Mouse (Mus musculus): Measurements from ENCODE around the gene Mn1. TPM values are rescaled to one million over a fixed set of nuclear protein-coding genes. Genes with fewer than 3 reads are reported as not detected.

Gene Mn1
- polyA plus RNA-seq, 1 experiment: 1.7 TPM

- H3K4me3 ChIP-seq (replicated peaks; ENCODE audit: control insufficient read depth, low read depth, low read length): no peak overlapping the region
- WGBS: under 1% methylated on average over 14 of the region's 14 CpGs
- no peak overlapping the region for H3K27ac ChIP-seq (ENCODE audit: control insufficient read depth, insufficient read depth, low read depth, low read length, poor library complexity)
- TF ChIP-seq POLR2A (IDR thresholded peaks at IDR 0.05; ENCODE audit: borderline replicate concordance, control insufficient read depth, low read depth, low read length) (no peak), CTCF (IDR thresholded peaks at IDR 0.05; ENCODE audit: control insufficient read depth, insufficient read depth, low read length) (no peak)
- no peaks in the 10 kb centered on the region; the same call in 1 of the 2 replicates for H3K4me1 ChIP-seq (ENCODE audit: control insufficient read depth, insufficient read depth, low read length)
Observed at GRCm38 (mm10) chr5:111415575-111415974, 1.6 kb upstream of the Mn1 start.

GRCm38 (mm10) chr5:111416048-111416447, 1.1 kb upstream of the Mn1 start:
- Histone ChIP-seq H3K27ac (ENCODE audit: control insufficient read depth, insufficient read depth, low read depth, low read length, poor library complexity) (no peak overlapping the region), H3K4me3 (replicated peaks; ENCODE audit: control insufficient read depth, low read depth, low read length) (no peak overlapping the region), H3K4me1 (ENCODE audit: control insufficient read depth, insufficient read depth, low read length) (no peaks in the 10 kb centered on the region; the same call in 1 of the 2 replicates)
- 1% methylated on average over 13 of the region's 13 CpGs for WGBS
- TF ChIP-seq POLR2A (IDR thresholded peaks at IDR 0.05; ENCODE audit: borderline replicate concordance, control insufficient read depth, low read depth, low read length) (no peak), CTCF (IDR thresholded peaks at IDR 0.05; ENCODE audit: control insufficient read depth, insufficient read depth, low read length) (no peak)

- Histone ChIP-seq H3K4me1 (ENCODE audit: control insufficient read depth, insufficient read depth, low read length) (no peaks in the 10 kb centered on the region; the same call in 1 of the 2 replicates), H3K27ac (ENCODE audit: control insufficient read depth, insufficient read depth, low read depth, low read length, poor library complexity) (no peak overlapping the region; the same call in 1 of the 2 replicates), H3K4me3 (replicated peaks; ENCODE audit: control insufficient read depth, low read depth, low read length) (no peak overlapping the region)
- 1% methylated on average over 105 of the region's 105 CpGs for WGBS
- no peak for TF ChIP-seq CTCF (IDR thresholded peaks at IDR 0.05; ENCODE audit: control insufficient read depth, insufficient read depth, low read length)
- TF ChIP-seq POLR2A (IDR thresholded peaks at IDR 0.05; ENCODE audit: borderline replicate concordance, control insufficient read depth, low read depth, low read length): no peak
Observed at GRCm38 (mm10) chr5:111417378-111418131, 393 bp downstream of the Mn1 start.

- TF ChIP-seq CTCF (IDR thresholded peaks at IDR 0.05; ENCODE audit: control insufficient read depth, insufficient read depth, low read length): no peak
- TF ChIP-seq POLR2A (IDR thresholded peaks at IDR 0.05; ENCODE audit: borderline replicate concordance, control insufficient read depth, low read depth, low read length): 0 out of 2 replicates have a peak, but pooled peaks have one; percentile 2
- whole genome bisulfite sequencing: 22% methylated on average over 63 of the region's 63 CpGs
- H3K4me3 ChIP-seq (replicated peaks; ENCODE audit: control insufficient read depth, low read depth, low read length): no peak overlapping the region
Observed at GRCm38 (mm10) chr5:111418202-111419120, 1.3 kb downstream of the Mn1 start.

GRCm38 (mm10) chr5:111419121-111419881, 2.1 kb downstream of the Mn1 start:
- Histone ChIP-seq H3K27ac (ENCODE audit: control insufficient read depth, insufficient read depth, low read depth, low read length, poor library complexity) (no peak overlapping the region; the same call in 1 of the 2 replicates), H3K4me3 (replicated peaks; ENCODE audit: control insufficient read depth, low read depth, low read length) (no peak overlapping the region), H3K4me1 (ENCODE audit: control insufficient read depth, insufficient read depth, low read length) (no peaks in the 10 kb centered on the region; the same call in 1 of the 2 replicates)
- TF ChIP-seq POLR2A (IDR thresholded peaks at IDR 0.05; ENCODE audit: borderline replicate concordance, control insufficient read depth, low read depth, low read length) (peak; percentile 0; the same call in 1 of the 2 replicates), CTCF (IDR thresholded peaks at IDR 0.05; ENCODE audit: control insufficient read depth, insufficient read depth, low read length) (no peak)
- WGBS: 73% methylated on average over 42 of the region's 42 CpGs

More at GRCm38 (mm10) chr5:111418202-111419120, 1.3 kb downstream of the Mn1 start:
- H3K27ac ChIP-seq (ENCODE audit: control insufficient read depth, insufficient read depth, low read depth, low read length, poor library complexity): no peak overlapping the region; the same call in 1 of the 2 replicates
- H3K4me1 ChIP-seq (ENCODE audit: control insufficient read depth, insufficient read depth, low read length): no peaks in the 10 kb centered on the region; the same call in 1 of the 2 replicates

GRCm38 (mm10) chr5:111420011-111420691, 3.0 kb downstream of the Mn1 start:
- no peak overlapping the region; the same call in 1 of the 2 replicates for H3K27ac ChIP-seq (ENCODE audit: control insufficient read depth, insufficient read depth, low read depth, low read length, poor library complexity)
- H3K4me3 ChIP-seq (replicated peaks; ENCODE audit: control insufficient read depth, low read depth, low read length): no peak overlapping the region
- TF ChIP-seq POLR2A (IDR thresholded peaks at IDR 0.05; ENCODE audit: borderline replicate concordance, control insufficient read depth, low read depth, low read length) (no peak), CTCF (IDR thresholded peaks at IDR 0.05; ENCODE audit: control insufficient read depth, insufficient read depth, low read length) (no peak)
- no peaks in the 10 kb centered on the region for H3K4me1 ChIP-seq (ENCODE audit: control insufficient read depth, insufficient read depth, low read length)
- WGBS: 33% methylated on average over 56 of the region's 56 CpGs

- Histone ChIP-seq H3K4me3 (replicated peaks; ENCODE audit: control insufficient read depth, low read depth, low read length) (no peak overlapping the region), H3K27ac (ENCODE audit: control insufficient read depth, insufficient read depth, low read depth, low read length, poor library complexity) (no peak overlapping the region), H3K4me1 (ENCODE audit: control insufficient read depth, insufficient read depth, low read length) (no peaks in the 10 kb centered on the region)
- 79% methylated on average over 22 of the region's 22 CpGs for WGBS
- TF ChIP-seq POLR2A (IDR thresholded peaks at IDR 0.05; ENCODE audit: borderline replicate concordance, control insufficient read depth, low read depth, low read length): no peak
- TF ChIP-seq CTCF (IDR thresholded peaks at IDR 0.05; ENCODE audit: control insufficient read depth, insufficient read depth, low read length): no peak
Observed at GRCm38 (mm10) chr5:111420896-111421295, 3.7 kb downstream of the Mn1 start.

Data from bone marrow, adult 2 months (tissue).